Mouse (Mus musculus) MEL-GATA-1-ER (cell line): ENCODE measurements around the gene Eva1b.

ENCODE experiments used
- DNase-seq: peaks from one replicate; pipeline ENCODE4 v3.0.0-alpha.2; 2012; ENCODE audit warnings: low read depth; ENCODE audit errors: extremely low read depth

Gene Eva1b

DNA sequence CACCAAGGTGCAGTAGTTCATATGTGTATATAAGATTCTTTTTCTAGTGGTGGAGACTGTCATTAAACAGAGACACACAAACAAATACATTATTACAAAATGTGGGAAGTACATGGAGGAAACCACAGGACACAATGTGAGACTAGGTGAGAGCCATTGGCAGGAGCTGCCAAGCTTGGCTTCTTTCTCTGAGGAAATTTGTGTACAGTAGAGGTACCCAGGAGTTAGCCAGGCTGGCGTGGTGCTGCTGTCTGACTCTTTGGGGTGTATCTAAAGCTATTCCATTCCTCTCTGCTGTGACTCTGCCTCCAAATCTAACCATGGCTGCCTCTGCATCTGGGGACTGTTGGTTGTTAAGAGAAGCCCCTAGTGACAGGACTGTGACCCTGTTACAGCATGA lies 28.5 kb upstream of the Eva1b start:
- no peak for DNase-seq

DNA sequence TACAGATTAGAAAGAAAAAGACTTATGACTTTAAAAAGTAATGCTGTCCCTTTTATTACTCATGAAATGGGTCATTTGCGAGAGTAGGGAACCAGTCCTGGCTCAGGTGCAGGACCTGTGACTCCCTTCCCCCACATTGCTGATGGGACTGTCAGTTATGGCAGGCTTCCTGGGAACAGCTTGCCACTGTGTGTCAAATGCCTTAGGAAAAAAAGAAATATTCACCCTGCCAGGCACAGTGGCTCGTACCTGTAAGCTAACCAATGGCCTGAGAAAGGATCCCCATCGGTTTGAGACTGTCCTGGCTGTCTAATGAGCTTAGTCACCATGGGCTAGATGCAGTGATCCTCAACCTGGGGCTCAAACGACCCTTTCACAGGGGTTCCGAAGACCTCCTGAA lies 27.5 kb upstream of the Eva1b start:
- DNase-seq: no peak

DNA sequence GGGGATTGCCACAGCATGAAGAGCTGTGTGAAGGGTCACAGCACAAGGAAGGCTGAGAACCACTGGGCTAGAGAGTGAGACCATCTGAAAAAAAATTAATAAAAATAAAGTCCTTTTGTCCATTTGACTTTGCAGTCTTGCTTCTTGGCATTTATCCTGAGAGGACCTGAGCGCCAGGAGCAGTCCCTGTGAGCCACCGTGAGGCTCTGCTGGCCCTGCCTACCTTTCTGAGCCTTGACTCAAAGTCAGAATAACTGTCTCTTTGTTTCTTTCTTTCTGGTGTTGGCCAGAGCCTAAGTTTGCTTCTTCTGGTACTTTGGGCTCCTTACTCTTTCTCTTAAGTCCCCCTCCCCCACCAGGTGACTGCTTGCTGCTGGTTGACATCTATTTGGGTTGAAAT lies 27.0 kb upstream of the Eva1b start:
- no peak for DNase-seq

DNA sequence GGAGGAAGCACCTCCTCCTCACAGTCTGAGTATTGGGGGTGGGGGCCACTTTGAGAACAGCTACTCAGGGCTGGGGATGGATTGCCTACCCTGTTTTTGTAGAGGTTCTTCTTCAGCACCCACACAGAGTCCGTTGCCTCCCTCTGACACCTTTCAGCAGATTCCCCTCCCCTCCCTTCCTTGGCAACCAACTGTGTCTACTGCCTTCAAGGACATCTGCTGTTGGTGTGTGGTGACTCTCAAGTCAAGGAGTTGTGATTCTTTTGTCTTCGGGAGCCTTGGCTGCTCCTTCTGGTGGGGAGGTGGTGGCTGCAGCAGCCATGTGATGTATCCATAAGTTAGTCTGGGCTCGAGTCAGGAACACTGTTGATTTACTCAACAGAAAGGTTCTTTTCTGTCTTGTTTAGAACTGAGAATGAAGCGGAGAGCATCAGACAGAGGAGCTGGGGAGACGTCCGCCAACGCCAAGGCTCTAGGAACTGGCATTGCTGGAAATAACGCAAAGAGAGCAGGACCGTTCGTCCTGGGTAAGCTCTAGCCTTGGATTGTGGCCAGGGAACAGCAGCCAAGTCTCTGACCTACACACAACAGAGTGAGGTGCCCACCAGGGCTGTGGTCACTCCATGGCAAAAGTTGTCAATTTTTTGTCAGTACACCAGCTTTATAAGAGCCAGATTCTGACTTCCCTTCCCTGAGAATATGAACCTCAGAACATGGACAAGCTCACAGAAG lies 24.1 kb upstream of the Eva1b start:
- DNase-seq: no peak

DNA sequence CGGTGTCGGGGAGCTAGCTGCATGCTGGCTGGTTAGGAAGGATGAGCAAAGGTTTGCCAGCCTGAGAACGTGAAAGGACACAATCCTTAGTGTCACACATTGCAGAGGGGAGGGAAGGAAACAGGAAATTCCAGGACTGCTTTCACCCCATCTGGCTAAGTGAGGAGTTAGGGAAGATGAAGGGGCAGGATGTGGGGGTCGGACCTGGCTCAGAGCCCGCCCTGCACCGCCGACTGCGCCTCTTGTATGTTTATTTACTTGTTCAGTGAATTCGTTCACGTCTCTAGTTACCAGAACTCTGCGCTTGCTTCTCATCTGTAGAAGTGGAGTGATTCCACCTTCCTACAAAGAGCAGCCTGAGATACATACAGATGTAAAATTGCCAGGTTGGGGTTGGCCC lies 17.0 kb upstream of the Eva1b start:
- no peak for DNase-seq

DNA sequence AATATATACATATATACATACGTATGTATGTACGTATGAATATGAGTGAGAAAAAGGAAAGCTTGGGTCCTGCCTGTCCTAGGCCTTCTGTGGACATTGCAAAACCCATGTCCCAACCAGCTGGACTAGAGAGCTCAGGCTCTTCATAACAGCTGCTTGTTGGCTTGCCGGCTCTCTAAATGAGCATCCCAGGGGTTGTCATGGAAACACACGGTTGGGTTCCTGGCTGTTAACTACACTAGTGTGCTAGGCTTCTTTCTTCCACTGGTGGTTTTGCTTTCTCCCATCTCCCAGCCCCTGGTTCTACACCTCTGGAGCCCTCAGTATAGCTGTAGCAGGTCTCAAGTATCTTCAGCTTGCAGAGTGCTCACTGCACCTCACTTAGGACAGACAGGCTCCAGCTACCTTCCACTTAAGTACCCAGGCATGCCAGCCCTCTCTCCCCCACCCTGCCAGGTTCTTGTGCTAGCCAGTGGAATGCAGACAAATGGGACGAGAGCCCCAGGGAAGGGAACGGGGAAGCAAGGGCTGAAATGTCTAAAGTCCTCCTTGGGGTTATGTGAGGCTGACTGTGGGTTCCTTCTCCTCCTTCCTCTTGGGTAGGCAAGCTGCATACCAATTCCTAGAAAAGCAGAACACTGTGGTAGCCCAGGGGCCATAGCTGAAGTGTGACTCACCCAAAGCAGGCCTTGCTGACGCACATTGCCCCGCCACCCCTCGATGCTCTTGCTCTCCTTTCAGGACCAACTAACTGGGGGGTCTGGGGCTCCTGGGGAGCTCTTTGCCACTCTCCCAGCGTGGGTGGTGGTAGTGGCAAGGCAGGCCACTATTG lies 16.0 kb upstream of the Eva1b start:
- DNase-seq: no peak

DNA sequence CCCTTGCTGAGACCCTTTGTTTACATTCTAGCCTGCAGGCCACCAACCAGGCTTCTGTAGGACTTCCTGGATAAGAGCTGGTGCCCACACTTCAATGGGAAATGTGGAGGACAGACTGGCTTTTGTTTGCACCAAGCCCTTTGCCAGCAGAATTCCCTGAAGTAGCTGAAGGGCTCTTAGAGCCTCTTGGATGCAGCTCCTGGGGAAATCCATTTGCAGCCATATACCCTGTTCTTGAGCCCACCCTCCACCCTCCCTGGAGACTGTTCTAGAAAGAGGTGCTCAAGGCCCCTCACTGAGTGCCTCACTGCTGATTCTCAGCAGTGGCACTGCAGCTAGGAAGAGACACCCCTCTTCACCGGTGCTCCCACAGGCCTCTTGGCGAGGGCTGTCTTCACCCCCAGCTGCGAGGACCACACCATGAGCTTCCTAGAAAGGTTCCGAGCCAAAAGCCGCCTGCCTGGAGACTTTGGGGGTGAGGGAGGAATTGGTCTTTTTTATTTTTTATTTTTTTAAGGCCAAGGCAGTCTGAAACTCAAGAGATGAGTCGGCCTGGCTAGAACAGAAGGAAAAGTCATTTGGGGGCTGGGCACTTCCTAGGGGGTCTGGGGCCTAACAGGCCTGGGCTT lies 14.8 kb upstream of the Eva1b start:
- no peak for DNase-seq

DNA sequence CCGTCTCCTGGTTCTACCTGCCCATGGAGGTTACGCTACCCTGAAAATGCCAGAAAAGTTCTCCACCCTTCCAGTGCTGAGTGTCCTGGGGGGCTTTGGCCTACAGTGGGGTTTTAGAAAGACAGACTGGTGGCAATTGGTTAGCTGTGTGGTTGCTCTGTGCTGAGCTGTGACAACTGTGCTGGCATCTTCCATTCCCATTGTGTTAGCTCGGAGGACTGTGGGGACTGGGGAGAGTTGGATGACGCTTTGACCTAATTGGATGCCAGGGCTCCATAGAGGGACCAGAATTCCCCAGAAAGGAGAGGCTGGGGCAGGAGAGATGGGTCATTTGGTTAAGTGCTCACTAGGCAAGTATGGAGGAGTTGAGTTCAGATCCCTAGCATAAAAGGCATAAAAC lies 13.3 kb upstream of the Eva1b start:
- no peak for DNase-seq

DNA sequence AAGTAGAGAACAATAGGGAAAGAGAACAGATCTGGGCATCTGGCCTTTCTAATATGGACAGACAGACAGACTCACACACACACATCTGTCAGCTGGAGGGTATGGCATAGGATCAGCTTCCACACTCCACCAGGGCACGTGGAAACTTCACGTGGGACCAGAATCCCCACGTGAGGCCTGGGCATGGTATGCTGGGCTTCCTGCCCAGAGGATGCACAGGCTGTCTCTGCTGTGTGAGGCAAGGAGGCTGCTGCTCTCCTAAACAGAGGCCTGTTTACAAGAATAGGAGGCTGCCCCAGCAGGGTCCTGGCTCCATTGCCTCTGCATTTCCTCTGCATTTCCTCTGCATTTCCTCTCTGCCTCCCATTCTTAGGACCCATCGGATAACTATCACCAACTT lies 12.9 kb upstream of the Eva1b start:
- DNase-seq: no peak

DNA sequence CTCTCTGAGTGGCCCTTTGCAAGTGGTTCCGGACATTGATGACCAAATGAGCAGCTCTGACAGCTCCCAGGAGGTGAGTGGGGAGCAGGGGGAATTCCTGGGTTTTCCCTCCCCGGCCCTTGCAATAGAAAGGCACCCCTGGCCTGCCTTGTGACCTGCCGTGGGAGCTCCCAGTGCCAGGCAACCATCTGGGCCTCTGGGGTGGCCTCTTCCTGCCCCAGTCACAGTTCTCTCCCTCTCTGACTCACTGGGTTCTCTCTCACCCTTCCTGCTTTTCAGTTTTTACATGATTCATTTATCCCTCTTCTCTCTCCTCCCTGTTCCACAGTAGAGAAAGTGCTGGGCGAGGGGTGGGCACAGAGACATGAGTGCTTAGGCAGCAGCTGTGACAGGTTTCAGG lies 9.8 kb upstream of the Eva1b start:
- DNase-seq: no peak

DNA sequence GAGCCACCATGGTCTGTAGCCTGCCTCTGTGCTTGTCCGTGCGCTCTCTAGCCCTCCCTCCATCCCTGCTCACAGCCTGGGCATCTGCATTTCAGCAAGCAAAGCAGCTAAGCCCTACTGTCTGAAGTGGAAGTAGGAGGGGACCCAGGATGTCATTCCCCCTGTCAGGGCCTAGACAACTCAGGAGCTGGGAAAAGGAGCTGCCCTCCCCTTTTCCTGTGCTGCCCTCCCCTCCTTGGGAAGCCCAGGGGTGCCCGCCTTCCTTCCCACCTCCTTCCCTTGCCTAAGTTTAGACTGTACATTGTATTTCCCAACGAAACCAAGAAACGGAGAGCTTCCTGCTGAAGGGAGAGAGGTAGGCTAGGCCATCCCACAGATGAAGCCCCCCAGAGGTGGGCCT lies 6.5 kb upstream of the Eva1b start:
- DNase-seq: no peak

DNA sequence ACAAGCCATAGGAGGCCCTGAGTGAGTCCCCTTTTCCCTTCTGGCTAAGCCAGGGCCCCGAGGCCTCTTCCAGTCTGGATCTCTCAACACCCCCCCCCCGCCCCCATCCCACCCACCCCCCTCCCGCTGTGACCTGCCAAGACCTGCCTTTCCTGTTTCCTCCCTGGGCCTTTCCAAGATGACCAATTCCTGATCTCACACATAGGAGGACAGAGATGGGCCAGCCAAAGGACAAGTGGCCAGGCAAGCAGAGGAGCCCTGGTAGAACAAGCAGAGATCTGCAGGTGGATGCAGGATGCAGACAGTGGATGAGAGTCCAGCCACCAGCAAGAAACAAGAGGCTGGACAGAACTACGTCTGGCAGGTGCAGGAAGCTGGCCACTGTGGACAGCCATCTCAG lies 2.1 kb upstream of the Eva1b start:
- no peak for DNase-seq

DNA sequence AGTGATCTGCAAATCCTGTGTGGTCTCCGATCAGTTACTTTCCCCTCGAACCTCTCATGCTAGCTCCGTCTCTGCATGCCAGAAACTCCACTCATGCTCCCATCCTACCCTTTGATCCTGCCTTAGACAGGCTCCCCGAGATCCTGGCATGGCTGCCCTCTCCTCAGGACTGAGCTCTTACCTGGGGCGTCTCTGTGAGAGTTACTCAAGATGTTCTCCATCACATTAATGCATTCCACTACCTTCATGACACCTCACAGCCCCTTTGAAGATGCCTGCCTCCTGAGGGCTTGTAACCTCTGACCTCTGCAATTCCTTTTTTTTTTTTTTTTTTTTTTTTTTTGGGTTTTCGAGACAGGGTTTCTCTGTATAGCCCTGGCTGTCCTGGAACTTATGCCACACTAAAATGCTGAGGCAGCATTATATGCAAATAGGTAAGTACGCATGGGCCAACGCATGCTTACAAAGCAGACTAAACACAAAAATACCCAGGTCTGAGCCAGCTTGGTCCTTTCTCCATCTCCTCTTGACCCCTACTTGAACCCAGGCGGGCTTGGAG lies 491 bp upstream of the Eva1b start:
- DNase-seq: no peak

DNA sequence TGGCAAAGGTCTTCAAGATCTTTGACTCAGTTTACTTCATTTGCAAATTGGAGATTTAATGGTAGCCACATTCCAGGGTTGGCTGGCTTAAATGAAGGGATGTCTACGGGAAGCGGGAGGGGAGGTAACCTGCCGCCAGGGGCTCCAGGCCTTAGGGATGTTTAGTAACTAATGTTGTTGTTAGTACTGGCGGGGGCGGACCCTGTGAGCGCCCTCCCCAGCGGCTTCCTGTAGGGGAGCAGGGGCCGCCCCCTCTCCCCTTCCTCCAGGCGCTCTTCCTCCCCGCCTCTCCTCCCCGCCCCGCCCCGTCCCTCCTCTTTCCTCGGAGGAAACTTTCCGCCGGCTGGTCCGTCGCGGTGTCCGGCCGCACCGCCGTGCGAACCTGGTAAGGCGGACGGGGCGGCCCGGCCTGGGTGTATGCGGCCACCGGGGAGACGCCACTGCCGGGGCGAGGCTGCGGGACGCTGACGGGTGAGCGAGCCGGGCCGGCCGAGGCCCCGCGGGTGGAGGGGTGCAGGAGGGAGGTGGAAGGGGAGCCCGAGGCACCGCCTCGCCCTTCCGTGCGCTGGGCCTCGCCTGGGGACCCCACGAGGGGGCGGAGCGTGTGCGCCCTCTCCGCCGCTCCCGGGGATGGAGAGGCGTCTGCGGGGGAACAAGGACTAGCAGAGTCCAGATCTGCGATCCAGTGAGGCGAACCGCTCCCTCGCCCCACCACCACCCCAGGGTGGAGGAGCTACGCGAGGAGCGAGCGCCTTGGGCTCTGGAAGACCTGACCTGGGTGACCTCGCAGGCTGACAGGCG lies 817 bp downstream of the Eva1b start:
- no peak for DNase-seq

DNA sequence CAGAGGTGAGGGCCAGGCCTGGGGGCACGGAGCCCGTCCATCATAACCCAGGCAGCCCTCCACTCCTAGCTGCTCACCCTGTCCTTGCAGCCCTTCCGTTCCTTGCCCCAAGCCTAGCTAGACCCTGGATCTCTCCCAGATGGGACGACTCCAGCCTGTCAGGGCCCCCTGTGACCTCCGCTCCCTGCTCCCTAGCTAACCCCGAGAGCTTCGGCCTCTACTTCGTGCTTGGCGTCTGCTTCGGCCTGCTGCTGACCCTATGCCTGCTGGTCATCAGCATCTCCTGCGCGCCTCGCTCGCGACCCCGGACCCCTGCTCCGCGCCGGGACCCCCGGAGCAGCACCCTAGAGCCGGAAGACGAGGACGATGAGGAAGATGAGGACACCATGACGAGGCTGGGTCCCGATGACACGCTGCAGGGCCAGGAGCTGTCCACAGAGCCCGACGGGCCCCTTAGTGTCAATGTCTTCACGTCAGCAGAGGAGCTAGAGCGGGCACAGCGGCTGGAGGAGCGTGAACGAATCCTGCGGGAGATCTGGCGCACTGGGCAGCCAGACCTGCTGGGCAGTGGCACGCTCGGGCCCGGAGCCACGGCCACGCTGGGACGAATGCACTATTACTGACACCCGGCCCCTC lies 1.6 kb downstream of the Eva1b start:
- DNase-seq: no peak

DNA sequence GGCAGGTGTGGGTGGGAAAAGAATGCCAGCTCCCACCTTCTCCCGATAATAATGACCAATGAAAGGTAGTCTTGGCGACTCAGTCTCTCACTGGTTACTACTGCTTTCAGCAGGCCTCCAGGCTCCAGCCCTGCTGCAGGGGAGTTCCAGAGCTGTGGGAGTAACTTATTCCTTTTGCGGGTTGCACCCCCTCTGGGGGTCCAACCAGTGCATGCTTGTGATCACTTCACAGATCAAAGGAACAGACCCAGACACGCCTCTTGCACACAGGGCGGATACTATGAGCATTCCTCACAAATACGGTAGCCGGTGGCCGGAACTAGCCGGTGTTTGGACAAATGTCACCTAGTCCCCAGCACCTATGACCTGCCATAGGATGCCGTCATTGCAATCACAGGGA lies 2.3 kb downstream of the Eva1b start:
- DNase-seq: no peak

DNA sequence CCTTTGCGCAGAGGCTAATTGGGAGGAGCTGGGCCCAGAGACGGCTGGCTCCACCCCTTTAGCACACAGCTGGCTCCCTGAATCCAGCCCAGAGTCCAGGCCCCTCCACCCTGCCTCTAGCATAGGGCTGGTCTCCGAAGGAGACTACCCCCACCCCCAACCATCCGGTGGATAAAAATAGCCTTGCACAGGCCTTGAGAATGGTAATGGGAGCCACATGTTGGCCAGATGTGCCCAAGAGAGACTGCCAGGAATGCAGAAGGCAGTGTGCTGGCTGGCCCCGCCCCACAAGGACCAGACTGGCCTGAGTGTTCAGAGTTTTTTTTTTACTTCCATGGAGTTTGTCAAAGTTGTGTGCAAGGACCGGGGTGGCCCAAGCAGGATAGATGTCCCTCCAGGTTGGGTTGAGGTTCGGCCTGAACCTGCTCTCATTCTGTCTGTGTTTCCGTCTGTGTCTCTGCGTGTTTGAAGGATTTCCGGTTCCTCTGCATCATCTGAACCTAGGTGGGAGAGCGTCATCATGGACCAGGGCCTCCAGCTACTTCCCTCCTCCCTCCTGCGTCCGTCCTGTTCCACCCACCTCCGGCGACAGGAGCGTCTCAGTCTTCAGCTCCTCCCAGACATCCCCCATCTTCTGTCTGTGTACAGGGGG lies 2.9 kb downstream of the Eva1b start:
- no peak for DNase-seq

DNA sequence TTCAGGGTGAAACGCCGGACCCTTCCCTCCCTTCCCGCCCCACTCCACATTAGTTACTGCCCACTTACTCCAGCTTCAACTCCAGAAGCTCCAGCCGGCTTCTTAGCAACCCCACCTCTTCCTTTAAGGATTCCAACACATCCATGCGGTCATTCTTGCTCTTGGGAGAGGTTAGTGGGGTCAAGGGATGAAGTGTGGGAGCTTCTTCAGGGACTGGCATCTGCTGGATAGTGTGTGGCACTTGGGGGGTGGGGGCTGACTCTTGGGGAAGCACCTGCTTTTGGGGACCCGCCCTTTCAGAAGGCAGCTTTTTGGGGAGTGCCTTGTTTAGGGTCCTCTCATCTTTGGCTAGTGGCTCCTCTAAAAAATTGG lies 3.4 kb downstream of the Eva1b start:
- no peak for DNase-seq

DNA sequence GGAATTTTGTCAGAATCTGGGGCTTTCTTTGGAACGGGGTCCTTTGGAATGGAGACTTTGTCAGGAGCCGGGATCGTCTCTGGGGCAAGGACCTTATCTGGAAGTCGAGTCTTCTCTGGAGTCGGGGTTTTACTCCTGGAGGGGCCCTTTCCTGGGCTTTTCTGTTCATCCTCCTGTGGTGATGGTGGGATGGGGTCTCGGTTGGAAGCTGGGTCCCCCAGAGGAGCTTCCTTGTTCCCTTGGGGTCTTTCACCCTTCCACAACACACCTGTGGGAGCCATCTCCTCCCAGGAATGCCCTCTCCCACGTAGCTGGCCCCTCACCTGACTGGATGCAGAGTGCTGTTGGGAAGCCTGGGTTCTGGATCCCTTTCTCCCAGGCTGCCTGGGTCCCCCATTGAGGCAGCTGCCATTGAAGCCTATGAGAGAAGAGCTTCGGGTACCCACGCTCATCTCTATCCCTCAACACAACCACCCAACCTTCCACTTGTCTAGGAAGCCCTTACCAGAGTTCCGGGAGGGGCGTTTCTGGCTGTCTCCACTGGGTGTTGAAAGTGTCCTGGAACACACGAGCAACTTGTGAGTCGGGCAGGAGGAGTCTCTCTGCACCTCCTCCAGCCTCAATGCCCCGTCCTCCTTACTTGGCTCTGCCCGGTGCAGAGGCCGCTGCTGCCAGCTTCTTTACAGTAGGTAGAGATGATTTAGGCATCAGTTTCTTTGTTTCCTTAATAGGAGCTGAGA lies 4.3 kb downstream of the Eva1b start:
- no peak for DNase-seq

DNA sequence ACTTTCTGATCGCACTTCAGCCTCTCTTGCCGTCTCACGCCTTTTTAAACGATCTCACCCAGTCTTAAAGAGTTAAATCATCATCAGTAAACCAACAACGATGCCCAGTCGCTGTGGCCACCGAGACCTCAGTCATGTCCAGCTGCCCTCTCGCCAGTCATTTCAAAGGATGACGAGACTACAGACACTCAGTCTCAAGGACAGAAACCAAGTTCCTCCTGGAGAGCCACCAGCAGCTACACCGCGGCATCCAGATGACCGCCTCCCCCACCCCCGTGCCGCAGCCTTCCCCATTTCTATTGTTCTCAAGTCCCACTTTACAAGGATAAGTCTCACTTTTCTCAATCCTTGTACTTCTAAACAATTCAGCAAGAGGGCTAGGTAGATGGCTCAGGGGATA lies 5.3 kb downstream of the Eva1b start:
- DNase-seq: no peak
